In the genomic region with DNA sequence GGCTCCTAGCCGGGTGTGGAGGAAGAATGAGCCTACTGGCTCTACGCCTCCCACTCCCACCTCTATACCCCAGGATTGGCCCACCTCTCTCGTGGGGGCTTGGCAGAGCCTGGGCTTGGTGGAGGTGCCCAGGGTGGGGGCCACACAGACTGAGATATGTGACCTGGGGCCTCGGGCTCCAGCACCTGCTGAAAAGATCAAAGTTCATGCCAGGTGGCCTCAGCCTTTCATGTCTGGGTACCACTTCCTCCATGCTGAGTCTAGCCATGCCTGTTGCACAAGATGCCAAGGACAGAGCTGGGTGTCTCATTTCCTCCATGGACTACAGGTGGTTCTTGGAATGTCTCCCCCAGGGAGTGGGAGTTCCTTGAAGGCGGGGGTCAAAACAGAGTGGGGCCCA, we compare ENCODE assay signal across 37 mouse cellular contexts. TPM values are rescaled to one million over a fixed set of nuclear protein-coding genes. Genes with fewer than 3 reads are reported as not detected.
DNase-seq lines count a peak whose midpoint lies in the region; ATAC-seq and TF ChIP-seq lines count a peak whose summit lies in the region.
"Had no signal": no experiment of that assay in that cellular context is flagged by ENCODE, and none has a peak within 500 bp of the region (broad histone marks: within the 10 kb centered on the region; RNA-seq: fewer than 3 reads in every experiment).

No protein-coding gene starts in this region.

- intact Hi-C loops in heart, postnatal 36 days (cut with DNase I) = no loop called here

- no peak overlapping the region for H3K9ac ChIP-seq in kidney, embryonic 16.5 days (replicated peaks; ENCODE audit: low read length)
- no peak overlapping the region for H3K9ac ChIP-seq in intestine, postnatal 0 days (ENCODE audit: low read depth, low read length)
- H3K9ac ChIP-seq: forebrain, postnatal 0 days; heart, embryonic 15.5 days; hindbrain, embryonic 13.5 days; liver, embryonic 12.5 days; liver, postnatal 0 days; midbrain, embryonic 13.5 days; neural tube, embryonic 13.5 days had no signal

- TF ChIP-seq POLR2A in thymus, adult 2 months (IDR thresholded peaks at IDR 0.05; ENCODE audit: control insufficient read depth, extremely low read depth, insufficient read depth, low read length, poor library complexity) = no peak

- 80% methylated on average over 5 of the region's 5 CpGs for WGBS in kidney, embryonic 16.5 days
- 53% methylated on average over 5 of the region's 5 CpGs for WGBS in intestine, postnatal 0 days
- 63% methylated on average over 5 of the region's 5 CpGs for WGBS in thymus, adult 2 months

- H3K4me1 ChIP-seq in kidney, embryonic 16.5 days (ENCODE audit: insufficient read depth, low read length) = peaks cover 7% of the 10 kb centered on the region; the same call in 1 of the 2 replicates
- H3K4me1 ChIP-seq in intestine, postnatal 0 days (replicated peaks; ENCODE audit: control insufficient read depth, insufficient read depth, low read length) = peaks cover 9% of the 10 kb centered on the region; the same call in 1 of the 2 replicates
- H3K4me1 ChIP-seq in thymus, adult 2 months (replicated peaks; ENCODE audit: control insufficient read depth, insufficient read depth, low read length) = peaks cover 12% of the 10 kb centered on the region
- H3K4me1 ChIP-seq: heart, embryonic 10.5 days; heart, embryonic 15.5 days; hindbrain, embryonic 13.5 days; liver, embryonic 12.5 days; midbrain, embryonic 13.5 days; neural tube, embryonic 13.5 days had no signal

- H3K36me3 ChIP-seq in kidney, embryonic 16.5 days (ENCODE audit: insufficient read depth, low read length) = peaks cover 10% of the 10 kb centered on the region
- peaks cover 9% of the 10 kb centered on the region; the same call in 1 of the 2 replicates for H3K36me3 ChIP-seq in intestine, postnatal 0 days (ENCODE audit: control insufficient read depth, insufficient read depth)
- no peaks in the 10 kb centered on the region for H3K36me3 ChIP-seq in thymus, adult 2 months (ENCODE audit: control insufficient read depth, insufficient read depth, low read length)
- H3K36me3 ChIP-seq: heart, embryonic 10.5 days; heart, embryonic 15.5 days; hindbrain, embryonic 13.5 days; liver, embryonic 12.5 days; midbrain, embryonic 13.5 days; neural tube, embryonic 13.5 days had no signal

- H3K4me2 ChIP-seq in kidney, embryonic 16.5 days (replicated peaks; ENCODE audit: low read depth, low read length) = no peak overlapping the region
- H3K4me2 ChIP-seq in intestine, postnatal 0 days (replicated peaks; ENCODE audit: low read depth) = 0 out of 2 replicates have a peak overlapping the region, but pooled peaks have one; percentile 3
- H3K4me2 ChIP-seq: heart, embryonic 15.5 days; hindbrain, embryonic 13.5 days; liver, embryonic 12.5 days; midbrain, embryonic 13.5 days; neural tube, embryonic 13.5 days had no signal

- H3K27ac ChIP-seq in kidney, embryonic 16.5 days (ENCODE audit: low read length) = peak overlapping the region; percentile 13; the same call in 1 of the 2 replicates
- H3K27ac ChIP-seq in intestine, postnatal 0 days (ENCODE audit: low read depth, low read length) = peak overlapping the region; percentile 84
- H3K27ac ChIP-seq in thymus, adult 2 months (ENCODE audit: control insufficient read depth, insufficient read depth, low read length) = no peak overlapping the region
- H3K27ac ChIP-seq: heart, embryonic 10.5 days; heart, embryonic 15.5 days; hindbrain, embryonic 13.5 days; liver, embryonic 12.5 days; macrophage; midbrain, embryonic 13.5 days; neural tube, embryonic 13.5 days had no signal

- DNase-seq in kidney, postnatal 36 days = no peak
- DNase-seq in thymus, adult 2 months = peak; percentile 43
- DNase-seq in thymus, postnatal 36 days = peak; percentile 33 to 72
- DNase-seq in B cell, adult 2 months = no peak
- DNase-seq in heart, postnatal 36 days = no peak
- DNase-seq: adrenal gland, adult 2 months; cerebellum, adult 2 months; cerebellum, postnatal 14 days; forebrain, postnatal 0 days; gastrocnemius, postnatal 14 days; kidney, postnatal 10 days; left cerebral cortex, postnatal 4 days; liver, postnatal 0 days had no signal

- H3K9me3 ChIP-seq in kidney, embryonic 16.5 days (ENCODE audit: low read length) = no peaks in the 10 kb centered on the region
- H3K9me3 ChIP-seq in intestine, postnatal 0 days (ENCODE audit: control insufficient read depth) = no peaks in the 10 kb centered on the region
- H3K9me3 ChIP-seq: heart, embryonic 10.5 days; heart, embryonic 15.5 days; hindbrain, embryonic 13.5 days; liver, embryonic 12.5 days; midbrain, embryonic 13.5 days; neural tube, embryonic 13.5 days had no signal

- ATAC-seq in kidney, embryonic 16.5 days (ENCODE audit: low FRiP score, low TSS enrichment) = no peak
- peak; percentile 87 for ATAC-seq in intestine, postnatal 0 days
- ATAC-seq: activated CD4-positive, CD25-positive, alpha-beta regulatory T cell, adult 4 months; forebrain, postnatal 0 days; liver, embryonic 12.5 days; liver, postnatal 0 days; lung, postnatal 0 days; midbrain, embryonic 13.5 days had no signal

- TF ChIP-seq CTCF in intestine, postnatal 0 days (IDR thresholded peaks at IDR 0.05; ENCODE audit: low read depth) = no peak
- no peak for TF ChIP-seq CTCF in thymus, adult 2 months (IDR thresholded peaks at IDR 0.05; ENCODE audit: borderline replicate concordance, control insufficient read depth, extremely low read depth, insufficient read depth, low read length, poor library complexity)

- H3K27me3 ChIP-seq in kidney, embryonic 16.5 days (ENCODE audit: insufficient read depth, low read length) = no peaks in the 10 kb centered on the region
- H3K27me3 ChIP-seq in intestine, postnatal 0 days (replicated peaks; ENCODE audit: control insufficient read depth, insufficient read depth, low read length) = no peaks in the 10 kb centered on the region
- H3K27me3 ChIP-seq in thymus, adult 2 months (ENCODE audit: control insufficient read depth, insufficient read depth, low read length) = no peaks in the 10 kb centered on the region

- H3K4me3 ChIP-seq in kidney, embryonic 16.5 days (ENCODE audit: low read length) = no peak overlapping the region
- H3K4me3 ChIP-seq in intestine, postnatal 0 days (ENCODE audit: low read depth, low read length) = no peak overlapping the region
- no peak overlapping the region for H3K4me3 ChIP-seq in thymus, adult 2 months (ENCODE audit: control insufficient read depth, insufficient read depth, low read length)
- H3K4me3 ChIP-seq: erythroblast, embryonic 14.5 days; heart, embryonic 10.5 days; heart, embryonic 15.5 days; hindbrain, embryonic 13.5 days; liver, embryonic 12.5 days; midbrain, embryonic 13.5 days; neural tube, embryonic 13.5 days had no signal

RNA-seq across cellular contexts. Expression of gene Kif12, which starts 5.6 kb away (rescaled TPM):
- 147 and 153 TPM in 2 replicates for polyA plus RNA-seq in kidney, embryonic 16.5 days (2015; fragmentation: Nextera tagmentation; extraction: Ambion mirVana)
- polyA plus RNA-seq in intestine, postnatal 0 days (2015; fragmentation: Nextera tagmentation; extraction: Ambion mirVana) = 61.9 and 75.5 TPM in 2 replicates
- 0.92 and 1.00 TPM in 2 replicates for polyA plus RNA-seq in thymus, adult 2 months (2012; rRNA removed)
- total RNA-seq in heart, postnatal 36 days (2021) = not detected
- total RNA-seq: adrenal gland, adult 2 months; CH12.LX; ES-E14; gastrocnemius, postnatal 14 days; granulocyte monocyte progenitor cell, adult 5-6 weeks; heart, postnatal 25 days; layer of hippocampus, adult 18-20 months; layer of hippocampus, postnatal 14 days; left cerebral cortex, postnatal 4 days; megakaryocyte-erythroid progenitor cell, adult 5-6 weeks had no signal
- polyA plus RNA-seq: activated CD4-positive, CD25-positive, alpha-beta regulatory T cell, adult 4 months; adrenal gland, adult 2 months; C2C12; cerebellum, adult 2 months; cortical plate, adult 2 months; embryonic facial prominence, embryonic 14.5 days; erythroblast, embryonic 14.5 days; forebrain, embryonic 11.5 days; forebrain, postnatal 0 days; hindbrain, embryonic 13.5 days; lung, postnatal 0 days; macrophage; midbrain, embryonic 13.5 days; neural tube, embryonic 13.5 days had no signal

RNA-seq across cellular contexts. Expression of gene Ambp, which starts 11.7 kb away (rescaled TPM):
- polyA plus RNA-seq in kidney, embryonic 16.5 days (2015; fragmentation: Nextera tagmentation; extraction: Ambion mirVana) = 5.9 and 8.3 TPM in 2 replicates
- polyA plus RNA-seq in intestine, postnatal 0 days (2015; fragmentation: Nextera tagmentation; extraction: Ambion mirVana) = 7.8 and 8.8 TPM in 2 replicates
- polyA plus RNA-seq in thymus, adult 2 months (2012; rRNA removed) = 0.27 and 2.9 TPM in 2 replicates
- not detected for total RNA-seq in heart, postnatal 36 days (2021)
- total RNA-seq: CH12.LX; ES-E14; forebrain, postnatal 0 days; gastrocnemius, postnatal 14 days; granulocyte monocyte progenitor cell, adult 5-6 weeks; heart, postnatal 25 days; layer of hippocampus, adult 18-20 months; layer of hippocampus, postnatal 14 days; left cerebral cortex, adult 8-10 months; left cerebral cortex, postnatal 4 days; megakaryocyte-erythroid progenitor cell, adult 5-6 weeks had no signal
- polyA plus RNA-seq: activated CD4-positive, CD25-positive, alpha-beta regulatory T cell, adult 4 months; C2C12; cerebellum, adult 2 months; cortical plate, adult 2 months; forebrain, embryonic 11.5 days; forebrain, postnatal 0 days; hindbrain, embryonic 13.5 days; macrophage had no signal

RNA-seq across cellular contexts. Expression of gene Col27a1, which starts 47.5 kb away (rescaled TPM):
- polyA plus RNA-seq in kidney, embryonic 16.5 days (2015; fragmentation: Nextera tagmentation; extraction: Ambion mirVana) = 7.3 and 7.8 TPM in 2 replicates
- 5.0 and 7.2 TPM in 2 replicates for polyA plus RNA-seq in intestine, postnatal 0 days (2015; fragmentation: Nextera tagmentation; extraction: Ambion mirVana)
- 14.1 and 15.5 TPM in 2 replicates for polyA plus RNA-seq in thymus, adult 2 months (2012; rRNA removed)
- total RNA-seq in heart, postnatal 36 days (2021) = 1 to 10 TPM; 1.1 to 1.4 TPM

Comparison
In these comparisons a context has a peak if more than half of its experiments do, and no peak if none do; other contexts are left out.
1. DNase-seq: peak in thymus, adult 2 months (single experiment) and thymus, postnatal 36 days (2 of 2); none in kidney, postnatal 36 days (0 of 2), B cell, adult 2 months (0 of 2) and heart, postnatal 36 days (0 of 2).
2. RNA of gene Kif12, which starts 5.6 kb away (polyA plus RNA-seq): 147 to 153 TPM in kidney, embryonic 16.5 days and 61.9 to 75.5 TPM in intestine, postnatal 0 days; 0.92 to 1.00 TPM in thymus, adult 2 months; every median in the first group is over 10 times any median in the second.